Mouse (Mus musculus): ENCODE measurements around the gene Cpeb1. TPM values are rescaled to one million over a fixed set of nuclear protein-coding genes. Genes with fewer than 3 reads are reported as not detected.

Cpeb1 gene
- polyA plus RNA-seq, 1 experiment: 15.9 TPM

GRCm38 (mm10) chr7:81345447-81346170 lies 109.7 kb downstream of the Cpeb1 start:
- TF ChIP-seq CTCF (IDR thresholded peaks at IDR 0.05; ENCODE audit: insufficient read depth, low read length): no peak
- no peak for TF ChIP-seq POLR2A (IDR thresholded peaks at IDR 0.05; ENCODE audit: borderline replicate concordance, extremely low read depth, low read depth, low read length)
- no peak for DNase-seq

GRCm38 (mm10) chr7:81344544-81345446 lies 110.5 kb downstream of the Cpeb1 start, which contains the start of gene Rps17:
TSS of gene Rps17 (minus strand) at chr7:81345254.
- H3K4me1 ChIP-seq (ENCODE audit: control insufficient read depth, insufficient read depth, low read length): peaks cover 10% of the 10 kb centered on the region
- DNase-seq: peak; percentile 99
- TF ChIP-seq POLR2A (IDR thresholded peaks at IDR 0.05; ENCODE audit: borderline replicate concordance, extremely low read depth, low read depth, low read length): peak; percentile 80
- TF ChIP-seq CTCF (IDR thresholded peaks at IDR 0.05; ENCODE audit: insufficient read depth, low read length): peak; percentile 64

More at GRCm38 (mm10) chr7:81345447-81346170, 109.7 kb downstream of the Cpeb1 start:
- Histone ChIP-seq H3K4me3 (replicated peaks; ENCODE audit: extremely low read depth, low read depth, low read length) (peak overlapping the region; percentile 61), H3K4me1 (ENCODE audit: control insufficient read depth, insufficient read depth, low read length) (peaks cover 10% of the 10 kb centered on the region)
- WGBS: 61% methylated on average over 15 of the region's 15 CpGs

GRCm38 (mm10) chr7:81343831-81344230 lies 111.4 kb downstream of the Cpeb1 start:
- 8% methylated on average over 10 of the region's 10 CpGs for WGBS
- H3K4me1 ChIP-seq (ENCODE audit: control insufficient read depth, insufficient read depth, low read length): peaks cover 10% of the 10 kb centered on the region
- peak overlapping the region; percentile 18 for H3K4me3 ChIP-seq (replicated peaks; ENCODE audit: extremely low read depth, low read depth, low read length)
- TF ChIP-seq POLR2A (IDR thresholded peaks at IDR 0.05; ENCODE audit: borderline replicate concordance, extremely low read depth, low read depth, low read length) (no peak), CTCF (IDR thresholded peaks at IDR 0.05; ENCODE audit: insufficient read depth, low read length) (no peak)
- DNase-seq: no peak

More at GRCm38 (mm10) chr7:81344544-81345446, 110.5 kb downstream of the Cpeb1 start, which contains the start of gene Rps17:
- peak within 1 kb of the TSS; percentile 72 for H3K4me3 ChIP-seq (replicated peaks; ENCODE audit: extremely low read depth, low read depth, low read length)
- WGBS: under 1% methylated on average over 85 of the region's 85 CpGs

GRCm38 (mm10) chr7:81343316-81343715 lies 111.9 kb downstream of the Cpeb1 start:
- WGBS: 30% methylated on average over 8 of the region's 8 CpGs
- Histone ChIP-seq H3K4me1 (ENCODE audit: control insufficient read depth, insufficient read depth, low read length) (peaks cover 10% of the 10 kb centered on the region), H3K4me3 (replicated peaks; ENCODE audit: extremely low read depth, low read depth, low read length) (no peak overlapping the region)
- no peak for DNase-seq
- TF ChIP-seq CTCF (IDR thresholded peaks at IDR 0.05; ENCODE audit: insufficient read depth, low read length): no peak
- no peak for TF ChIP-seq POLR2A (IDR thresholded peaks at IDR 0.05; ENCODE audit: borderline replicate concordance, extremely low read depth, low read depth, low read length)

- 46% methylated on average over 8 of the region's 8 CpGs for WGBS
- TF ChIP-seq CTCF (IDR thresholded peaks at IDR 0.05; ENCODE audit: insufficient read depth, low read length) (no peak), POLR2A (IDR thresholded peaks at IDR 0.05; ENCODE audit: borderline replicate concordance, extremely low read depth, low read depth, low read length) (no peak)
- Histone ChIP-seq H3K4me3 (replicated peaks; ENCODE audit: extremely low read depth, low read depth, low read length) (no peak overlapping the region), H3K4me1 (ENCODE audit: control insufficient read depth, insufficient read depth, low read length) (peaks cover 10% of the 10 kb centered on the region)
- DNase-seq: no peak
Measured at GRCm38 (mm10) chr7:81342356-81343094, 112.7 kb downstream of the Cpeb1 start.

GRCm38 (mm10) chr7:81341563-81341962 lies 113.7 kb downstream of the Cpeb1 start:
- no peak for TF ChIP-seq POLR2A (IDR thresholded peaks at IDR 0.05; ENCODE audit: borderline replicate concordance, extremely low read depth, low read depth, low read length)
- TF ChIP-seq CTCF (IDR thresholded peaks at IDR 0.05; ENCODE audit: insufficient read depth, low read length): 0 out of 2 replicates have a peak, but pooled peaks have one; percentile 4
- DNase-seq: no peak
- peaks cover 10% of the 10 kb centered on the region for H3K4me1 ChIP-seq (ENCODE audit: control insufficient read depth, insufficient read depth, low read length)
- 28% methylated on average over 3 of the region's 3 CpGs for WGBS
- H3K4me3 ChIP-seq (replicated peaks; ENCODE audit: extremely low read depth, low read depth, low read length): no peak overlapping the region

GRCm38 (mm10) chr7:81339783-81340182 lies 115.5 kb downstream of the Cpeb1 start:
- Histone ChIP-seq H3K4me1 (ENCODE audit: control insufficient read depth, insufficient read depth, low read length) (peaks cover 10% of the 10 kb centered on the region), H3K4me3 (replicated peaks; ENCODE audit: extremely low read depth, low read depth, low read length) (no peak overlapping the region)
- 73% methylated on average over 4 of the region's 4 CpGs for WGBS
- no peak for TF ChIP-seq POLR2A (IDR thresholded peaks at IDR 0.05; ENCODE audit: borderline replicate concordance, extremely low read depth, low read depth, low read length)
- TF ChIP-seq CTCF (IDR thresholded peaks at IDR 0.05; ENCODE audit: insufficient read depth, low read length): peak; percentile 83
- no peak for DNase-seq

GRCm38 (mm10) chr7:81338522-81338873 lies 116.8 kb downstream of the Cpeb1 start:
- DNase-seq: no peak
- WGBS: 76% methylated on average over 3 of the region's 3 CpGs
- peaks cover 4% of the 10 kb centered on the region for H3K4me1 ChIP-seq (ENCODE audit: control insufficient read depth, insufficient read depth, low read length)
- H3K4me3 ChIP-seq (replicated peaks; ENCODE audit: extremely low read depth, low read depth, low read length): no peak overlapping the region
- TF ChIP-seq CTCF (IDR thresholded peaks at IDR 0.05; ENCODE audit: insufficient read depth, low read length) (no peak), POLR2A (IDR thresholded peaks at IDR 0.05; ENCODE audit: borderline replicate concordance, extremely low read depth, low read depth, low read length) (no peak)
